Mouse (Mus musculus) forebrain, postnatal 0 days (tissue): ENCODE measurements around the gene Olfr482. TPM values are rescaled to one million over a fixed set of nuclear protein-coding genes. Genes with fewer than 3 reads are reported as not detected.

Experiments
- ATAC-seq: fragments of 200-750 bp; cut with Nextera tagmentation; 2 replicates; pipeline ENCODE4 v1.8.0; 2017; ENCODE audit warnings: mild to moderate bottlenecking, moderate library complexity
- DNase-seq: peaks from one replicate; pipeline ENCODE4 v3.0.0-alpha.2; 2015
- H3K27ac ChIP-seq: fragments of 300-500 bp; sonication (generic); 2 replicates; pipeline ENCODE4 v1.5.1; 2014; ENCODE audit warnings: low read depth, mild to moderate bottlenecking, antibody characterized with exemption, low read length, moderate library complexity, mixed read lengths
- H3K27me3 ChIP-seq: fragments of 300-500 bp; sonication (generic); 2 replicates; pipeline ENCODE4 v1.6.1; 2014; ENCODE audit warnings: mild to moderate bottlenecking, low read length, mixed read lengths; ENCODE audit not compliant: insufficient read depth
- H3K36me3 ChIP-seq: fragments of 300-500 bp; sonication (generic); 2 replicates; pipeline ENCODE4 v1.6.1; 2014; ENCODE audit warnings: mild to moderate bottlenecking, moderate library complexity; ENCODE audit not compliant: insufficient read depth
- H3K4me1 ChIP-seq: fragments of 300-500 bp; sonication (generic); 2 replicates; pipeline ENCODE4 v1.6.1; 2014; ENCODE audit warnings: antibody characterized with exemption; ENCODE audit not compliant: insufficient read depth
- H3K4me2 ChIP-seq: fragments of 300-500 bp; sonication (generic); 2 replicates; pipeline ENCODE4 v1.6.1; 2014; ENCODE audit warnings: low read depth, mild to moderate bottlenecking, moderate library complexity
- H3K4me3 ChIP-seq: fragments of 300-500 bp; sonication (generic); 2 replicates; pipeline ENCODE4 v1.5.1; 2014; ENCODE audit warnings: low read depth, low read length, mixed read lengths
- H3K9ac ChIP-seq: fragments of 300-500 bp; sonication (generic); 2 replicates; pipeline ENCODE4 v1.6.1; 2014; ENCODE audit warnings: mild to moderate bottlenecking
- H3K9me3 ChIP-seq: fragments of 300-500 bp; sonication (generic); 2 replicates; pipeline ENCODE4 v1.6.1; 2016; ENCODE audit warnings: low read length
- CTCF ChIP-seq: sonication (generic); IDR thresholded peaks from 2 replicates; pipeline ENCODE4 v1.5.1; 2016; ENCODE audit warnings: antibody characterized with exemption, control low read depth, low read depth
- WGBS: fragments of 180-500 bp; shearing (Covaris S2); extraction: QIAGEN DNeasy Blood & Tissue Kit; methylation state at CpG from one replicate; pipeline ENCODE4 v1.1.7; 2014; 5-methylcytosine and 5-hydroxymethylcytosine counted together
- polyA plus RNA-seq: library from polyadenylated mRNA; unstranded; fragments of >200 nt; fragmentation: Nextera tagmentation; extraction: Ambion mirVana; gene quantifications from 2 replicates; pipeline ENCODE4 v1.2.1, GENCODE M21; 2015
- total RNA-seq: library from RNA; depleted of rRNA; stranded (reverse); fragments of >200 nt; gene quantifications from 2 replicates; pipeline ENCODE4 v1.2.3, GENCODE M21; 2014; rRNA removed

Olfr482 gene
- total RNA-seq (not detected in 2 replicates), polyA plus RNA-seq (0.08 TPM in 1 of 2 replicates, not detected in the other)

DNA sequence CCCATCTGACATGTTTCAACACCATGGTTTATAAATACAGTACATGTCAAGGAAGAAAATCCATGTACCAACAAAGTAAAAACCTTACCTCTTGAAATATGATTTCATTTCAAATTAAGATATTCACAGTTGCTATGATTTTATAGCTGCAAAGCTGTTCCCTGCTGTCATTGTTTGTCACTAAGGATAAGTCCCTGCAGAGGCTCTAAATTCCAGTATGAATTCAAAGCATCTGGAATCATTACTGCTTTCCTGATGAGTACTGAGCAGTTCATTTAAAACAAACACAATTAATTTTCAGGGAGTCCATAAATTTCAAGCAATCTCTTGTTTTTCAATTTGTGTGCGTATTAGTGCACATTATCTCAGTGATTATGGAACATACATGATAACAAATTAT is at the start of gene Olfr482:
Gene Olfr482, minus strand, starts transcription at position 101 of the 400 bp plus-strand sequence.
- H3K27me3 ChIP-seq = no peaks in the 10 kb centered on the region
- H3K9ac ChIP-seq = no peak within 1 kb of the TSS
- H3K4me2 ChIP-seq = no peak within 1 kb of the TSS
- H3K4me1 ChIP-seq = no peaks in the 10 kb centered on the region
- ATAC-seq (no peak), DNase-seq (no peak)
- H3K9me3 ChIP-seq = no peaks in the 10 kb centered on the region
- no peak within 1 kb of the TSS for H3K4me3 ChIP-seq
- H3K36me3 ChIP-seq = no peaks in the 10 kb centered on the region
- no peak within 1 kb of the TSS for H3K27ac ChIP-seq
- TF ChIP-seq CTCF = no peak
- 90% methylated on average over 1 of the region's 1 CpGs for WGBS

DNA sequence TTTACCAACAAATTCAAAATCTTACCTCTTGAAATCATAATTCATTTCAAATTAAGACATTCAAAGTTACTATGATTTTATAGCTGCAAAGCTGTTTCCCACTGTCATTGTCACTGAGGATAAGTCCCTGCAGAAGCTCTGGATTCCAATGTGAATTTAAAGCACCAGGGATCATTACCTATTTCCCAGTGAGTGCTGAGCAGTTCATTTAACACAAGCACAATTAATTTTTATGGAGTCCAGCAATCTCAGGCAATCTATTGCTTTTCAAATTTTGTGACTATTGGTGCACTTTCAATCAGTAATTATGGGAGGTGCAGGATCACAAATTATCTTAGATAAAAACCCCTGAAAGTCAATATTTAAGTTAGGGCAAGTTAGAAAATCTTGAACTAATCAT is 30.0 kb upstream of the Olfr482 start, which contains the start of gene Olfr484:
Gene Olfr484, minus strand, starts transcription at position 101 of the 400 bp plus-strand sequence.
- H3K4me2 ChIP-seq = no peak within 1 kb of the TSS

DNA sequence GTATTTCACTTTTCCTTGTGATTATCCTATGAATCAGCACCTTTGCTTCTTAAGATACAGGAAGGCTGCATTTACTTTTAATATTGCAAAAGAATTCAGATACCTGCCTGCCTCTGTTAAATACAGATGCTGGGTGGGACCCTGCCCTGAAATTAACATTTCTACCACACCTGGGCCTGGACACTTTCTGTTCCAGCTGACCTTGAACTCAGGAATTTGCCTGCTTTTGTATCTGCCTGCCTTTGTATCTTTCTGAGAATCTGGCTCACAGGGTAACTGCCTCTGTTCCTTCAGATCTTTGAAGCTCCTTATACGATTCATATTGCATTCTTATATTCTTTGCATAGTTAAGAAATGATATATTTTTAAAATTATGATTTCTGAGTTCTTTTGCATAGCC is 24.0 kb upstream of the Olfr482 start:
- 69% methylated on average over 1 of the region's 1 CpGs for WGBS
- no peak for TF ChIP-seq CTCF
- Histone ChIP-seq H3K9me3 (no peaks in the 10 kb centered on the region), H3K9ac (no peak overlapping the region), H3K4me3 (no peak overlapping the region), H3K27ac (no peak overlapping the region), H3K27me3 (no peaks in the 10 kb centered on the region), H3K4me2 (no peak overlapping the region), H3K36me3 (no peaks in the 10 kb centered on the region), H3K4me1 (no peaks in the 10 kb centered on the region)
- ATAC-seq = no peak
- DNase-seq = no peak

More for the DNA sequence above, 30.0 kb upstream of the Olfr482 start, which contains the start of gene Olfr484:
- no peak within 1 kb of the TSS for H3K4me3 ChIP-seq
- H3K9ac ChIP-seq = no peak within 1 kb of the TSS
- no peak within 1 kb of the TSS for H3K27ac ChIP-seq
- no peaks in the 10 kb centered on the region for H3K36me3 ChIP-seq
- no peaks in the 10 kb centered on the region for H3K9me3 ChIP-seq
- no peaks in the 10 kb centered on the region for H3K27me3 ChIP-seq
- ATAC-seq = no peak
- no peak for DNase-seq
- no peaks in the 10 kb centered on the region for H3K4me1 ChIP-seq
- no peak for TF ChIP-seq CTCF

- no peak for ATAC-seq
- TF ChIP-seq CTCF = no peak
- Histone ChIP-seq H3K27ac (no peak overlapping the region), H3K9me3 (no peaks in the 10 kb centered on the region), H3K4me2 (no peak overlapping the region), H3K4me1 (no peaks in the 10 kb centered on the region), H3K27me3 (no peaks in the 10 kb centered on the region), H3K4me3 (no peak overlapping the region), H3K36me3 (no peaks in the 10 kb centered on the region), H3K9ac (no peak overlapping the region)
- 26% methylated on average over 1 of the region's 1 CpGs for WGBS
- DNase-seq = no peak
These were observed 23.3 kb upstream of the Olfr482 start for GRCm38 (mm10) chr7:108120681-108121080.

- H3K27ac ChIP-seq = no peak within 1 kb of the TSS
- no peaks in the 10 kb centered on the region for H3K9me3 ChIP-seq
- no peak for TF ChIP-seq CTCF
- no peak within 1 kb of the TSS for H3K4me3 ChIP-seq
- no peaks in the 10 kb centered on the region for H3K27me3 ChIP-seq
- no peak within 1 kb of the TSS for H3K9ac ChIP-seq
- ATAC-seq (no peak), DNase-seq (no peak)
- WGBS = 87% methylated on average over 1 of the region's 1 CpGs
- H3K4me2 ChIP-seq = no peak within 1 kb of the TSS
- H3K4me1 ChIP-seq = no peaks in the 10 kb centered on the region
- no peaks in the 10 kb centered on the region for H3K36me3 ChIP-seq
These were observed 3.2 kb upstream of the Olfr482 start, which contains the start of gene Olfr483 for GRCm38 (mm10) chr7:108100549-108100948. Gene Olfr483 (plus strand): TSS chr7:108100849.

DNA sequence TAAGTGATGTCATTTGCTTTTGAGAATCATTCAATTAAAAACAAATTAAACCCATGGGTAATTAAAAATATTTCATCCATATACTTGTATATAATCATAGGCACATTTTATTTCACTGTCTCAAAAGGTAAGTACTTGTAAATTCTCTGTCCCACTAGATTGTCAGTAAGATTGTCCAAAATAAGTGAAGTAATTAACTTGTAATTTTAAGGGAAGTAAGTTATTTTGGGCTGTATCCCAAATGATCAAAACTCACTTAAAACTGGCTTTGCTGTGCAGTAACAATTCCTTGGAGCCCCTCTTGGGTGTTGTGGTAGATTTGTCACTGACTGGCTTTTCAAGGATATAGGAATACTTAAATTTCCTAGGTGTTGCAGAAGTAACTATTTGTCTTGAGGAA is 17.8 kb downstream of the Olfr482 start, which contains the start of gene Olfr481:
Gene Olfr481, plus strand, starts transcription at position 301 of the 400 bp plus-strand sequence.
- H3K4me1 ChIP-seq = no peaks in the 10 kb centered on the region
- H3K4me3 ChIP-seq = no peak within 1 kb of the TSS
- no peak within 1 kb of the TSS for H3K9ac ChIP-seq
- ATAC-seq = no peak
- no peak within 1 kb of the TSS for H3K4me2 ChIP-seq
- H3K27me3 ChIP-seq = no peaks in the 10 kb centered on the region
- H3K9me3 ChIP-seq = no peaks in the 10 kb centered on the region
- no peak for TF ChIP-seq CTCF
- DNase-seq = no peak
- H3K36me3 ChIP-seq = no peaks in the 10 kb centered on the region
- no peak within 1 kb of the TSS for H3K27ac ChIP-seq

DNA sequence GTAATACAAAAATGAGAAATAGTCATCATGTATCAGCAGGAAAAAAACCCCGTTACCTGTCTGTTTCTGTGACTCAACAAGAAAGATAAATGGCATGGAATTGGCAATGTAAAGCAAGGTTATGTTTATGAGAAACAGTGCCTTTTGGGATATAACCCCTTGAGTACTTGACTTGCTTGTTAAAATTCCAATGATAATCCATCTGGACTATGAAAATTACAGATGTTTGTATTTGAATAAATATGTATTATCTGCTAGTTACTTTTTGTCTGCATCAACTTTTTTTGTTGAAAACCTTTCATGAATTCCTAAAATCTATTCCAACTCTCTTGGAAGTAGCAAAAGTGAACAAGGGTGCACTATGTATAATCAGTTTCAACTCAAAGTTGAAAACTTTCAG is 30.1 kb downstream of the Olfr482 start, which contains the start of gene Olfr480:
Gene Olfr480, minus strand, starts transcription at position 101 of the 400 bp plus-strand sequence.
- Histone ChIP-seq H3K4me1 (no peaks in the 10 kb centered on the region), H3K9ac (no peak within 1 kb of the TSS), H3K27ac (no peak within 1 kb of the TSS), H3K4me3 (no peak within 1 kb of the TSS), H3K27me3 (no peaks in the 10 kb centered on the region), H3K36me3 (no peaks in the 10 kb centered on the region), H3K4me2 (no peak within 1 kb of the TSS), H3K9me3 (no peaks in the 10 kb centered on the region)
- TF ChIP-seq CTCF = no peak
- WGBS = 91% methylated on average over 1 of the region's 1 CpGs
- ATAC-seq = no peak
- no peak for DNase-seq
